Mouse (Mus musculus) monocyte, adult 2 months (primary cell): ENCODE measurements around the gene Mtor.
A peak's percentile ranks its signal among the peaks of the same experiment; 100 is the strongest.

Experiments used
- DNase-seq, 2 experiments: peaks; one replicate each; pipeline ENCODE4 v3.0.0; 2022; ENCODE audit warnings: low spot score in 2 of 2, low read depth in 1 of 2

Mtor gene

GRCm38 (mm10) chr4:148448179-148448852 is at the start of gene Mtor:
Gene Mtor (plus strand): TSS chr4:148448611.
- DNase-seq, result peak; percentile 84 to 87

- DNase-seq, result no peak
Observed at GRCm38 (mm10) chr4:148399437-148400094, 48.8 kb upstream of the Mtor start.

GRCm38 (mm10) chr4:148403402-148403801 is 45.0 kb upstream of the Mtor start:
- DNase-seq, result no peak

DNA sequence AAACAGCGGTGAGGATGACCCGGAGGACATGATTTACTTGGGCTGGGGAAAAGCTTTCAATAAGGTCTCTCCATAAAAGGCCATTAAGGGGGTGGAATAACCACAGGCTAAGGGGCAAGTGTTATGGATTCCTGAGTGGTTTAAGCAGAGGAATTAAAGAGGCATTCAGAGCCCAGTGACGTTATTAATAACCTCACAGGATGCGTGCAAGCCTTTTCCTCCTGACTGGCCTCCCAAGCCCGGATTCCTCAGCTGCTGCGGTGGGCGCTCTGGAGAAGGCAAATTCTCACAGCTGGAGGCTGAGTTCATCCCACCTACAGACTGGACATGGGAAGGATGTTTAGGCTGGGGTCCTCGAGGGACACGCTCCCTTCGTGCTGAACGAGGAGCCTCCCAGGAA is 43.7 kb upstream of the Mtor start:
- DNase-seq, result no peak

GRCm38 (mm10) chr4:148405255-148405788 is 43.1 kb upstream of the Mtor start:
- no peak for DNase-seq

- no peak for DNase-seq
Observed at GRCm38 (mm10) chr4:148408256-148408975, 40.0 kb upstream of the Mtor start.

GRCm38 (mm10) chr4:148415575-148415974 is 32.8 kb upstream of the Mtor start:
- no peak for DNase-seq

DNA sequence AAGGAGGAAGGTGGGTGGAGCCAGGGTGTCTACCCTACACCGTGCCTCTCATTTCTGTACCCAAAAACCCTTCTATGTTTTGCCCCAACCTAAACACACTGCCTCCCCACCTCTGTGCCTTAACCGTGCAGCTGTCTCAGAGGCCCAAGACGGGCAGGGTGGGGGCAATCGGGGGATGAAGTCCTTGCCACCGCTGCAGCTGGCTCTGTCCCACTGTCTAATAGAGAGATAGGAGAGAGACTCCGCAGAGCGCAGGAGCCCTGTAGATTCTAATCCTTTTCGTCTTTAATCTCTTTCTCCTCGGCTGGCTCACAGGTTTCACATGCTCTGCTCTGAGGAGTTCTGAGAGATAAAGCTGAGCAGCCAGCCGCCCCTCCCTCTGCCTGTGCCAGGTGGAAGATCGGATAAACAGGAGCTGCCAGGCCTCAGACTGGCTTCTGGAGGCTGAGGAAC is 31.3 kb upstream of the Mtor start:
- DNase-seq, result no peak

- no peak for DNase-seq
Observed at GRCm38 (mm10) chr4:148417559-148417958, 30.9 kb upstream of the Mtor start.

DNA sequence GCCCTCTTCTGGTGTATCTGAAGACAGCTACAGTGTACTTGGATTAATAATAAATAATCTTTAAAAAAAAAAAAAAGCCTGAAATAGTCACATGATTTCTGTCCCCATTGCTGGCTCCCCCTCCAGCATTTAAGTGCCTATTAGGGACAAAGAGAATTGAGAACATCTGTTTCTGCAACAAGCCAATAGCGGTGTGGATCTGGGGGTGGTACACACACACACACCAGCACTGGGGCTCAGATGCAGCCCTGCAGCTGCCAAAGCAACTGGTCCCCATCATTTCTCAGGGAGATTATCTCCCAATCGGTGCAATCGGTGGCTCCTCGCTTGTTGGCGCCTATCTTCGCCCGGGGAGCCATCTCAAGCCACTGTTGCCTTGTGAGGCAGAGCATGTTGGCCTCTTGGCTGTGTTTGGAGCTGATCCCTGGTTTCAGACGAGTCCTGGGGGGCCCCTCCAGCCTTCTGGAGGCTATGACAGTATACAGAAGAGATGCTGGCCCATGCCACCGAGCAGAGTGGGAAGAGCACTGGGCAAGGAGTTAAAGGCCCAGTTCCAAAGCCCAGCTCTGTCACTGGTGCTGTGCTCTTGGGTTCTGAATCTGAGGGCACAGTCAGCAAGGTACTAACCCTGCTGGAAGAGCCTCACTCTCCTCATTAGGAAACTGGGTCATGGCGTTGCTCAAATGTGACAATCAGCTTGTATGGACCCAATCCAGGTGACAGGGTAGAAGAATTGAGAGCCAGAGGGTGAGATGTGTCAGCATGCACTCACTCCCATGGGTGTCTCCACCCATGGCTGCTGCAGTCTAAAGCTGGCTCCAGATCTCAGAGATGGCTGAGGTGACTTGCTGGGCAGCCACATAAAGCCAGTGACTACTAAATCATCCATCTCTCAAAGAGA is 21.2 kb upstream of the Mtor start:
- DNase-seq, result no peak

DNA sequence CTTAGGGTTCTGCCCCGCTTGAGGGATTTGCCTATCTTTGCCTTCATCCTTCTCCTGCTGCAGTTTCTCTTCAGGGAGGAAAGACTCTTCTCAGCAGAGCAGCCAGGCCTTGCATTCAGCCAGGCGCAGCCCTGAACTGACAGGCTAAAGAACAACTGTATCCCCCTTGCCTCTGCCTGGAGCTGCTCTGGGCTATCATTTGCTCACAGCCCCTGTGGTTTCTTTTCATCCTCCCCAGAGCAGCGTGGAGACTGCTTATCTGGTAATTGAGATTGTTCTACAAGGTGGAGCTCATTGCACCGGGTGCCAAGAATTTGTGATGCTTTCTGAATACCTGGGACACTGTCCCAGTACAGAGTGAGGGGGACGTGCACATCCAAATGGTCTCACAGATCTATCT is 19.9 kb upstream of the Mtor start:
- no peak for DNase-seq

- DNase-seq, result no peak
Observed at GRCm38 (mm10) chr4:148429121-148429520, 19.3 kb upstream of the Mtor start.

DNA sequence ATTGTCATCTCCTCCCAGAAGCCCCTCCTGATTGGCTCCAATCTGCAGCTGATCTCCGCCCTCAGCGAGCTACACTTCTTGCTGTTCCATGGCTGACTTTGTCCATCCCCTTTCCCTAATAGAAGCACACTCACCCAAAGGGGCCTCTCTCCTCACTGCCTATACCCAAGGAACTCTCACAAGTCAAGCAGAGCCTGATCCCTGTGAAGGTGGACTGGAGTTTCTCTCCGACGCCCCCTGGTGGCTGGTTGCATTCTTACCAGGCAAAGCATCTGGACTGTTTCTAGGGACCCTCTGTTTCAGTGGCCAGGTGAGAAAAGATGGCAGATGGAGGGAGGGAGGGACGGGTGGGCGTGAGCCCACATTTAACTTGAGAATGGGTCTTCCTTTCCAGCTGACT is 18.7 kb upstream of the Mtor start:
- no peak for DNase-seq

DNA sequence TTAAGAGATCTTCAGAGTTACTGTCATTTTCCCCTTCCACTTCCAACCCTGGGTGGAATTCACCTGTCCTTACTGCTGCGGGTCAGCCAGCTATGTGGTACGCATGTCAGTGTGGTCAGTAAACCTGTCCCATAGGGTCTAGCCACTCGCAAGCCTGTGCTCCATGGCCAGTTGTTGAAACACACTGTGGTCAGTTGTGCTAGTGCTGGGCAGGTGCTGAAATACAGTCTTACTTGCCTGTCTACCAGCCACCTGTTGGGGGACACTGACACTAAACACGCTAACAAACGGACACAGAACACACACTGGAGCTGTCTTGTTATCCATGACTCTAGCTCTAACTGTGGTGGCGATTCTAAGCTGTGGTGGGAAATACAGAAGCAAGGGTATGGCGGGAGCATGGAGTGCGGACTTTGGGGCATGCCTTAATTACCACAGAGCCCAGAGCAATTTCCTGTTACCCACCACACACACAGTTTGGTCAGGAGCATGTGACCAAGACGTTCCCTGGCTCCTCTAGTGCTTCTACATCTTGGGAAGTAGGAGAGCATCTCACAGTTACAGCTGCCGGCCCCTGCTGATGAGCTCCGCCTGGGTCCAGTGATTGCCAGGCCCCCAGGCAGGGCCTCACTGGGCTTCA is 17.4 kb upstream of the Mtor start:
- DNase-seq, result no peak

GRCm38 (mm10) chr4:148432488-148432887 is 15.9 kb upstream of the Mtor start:
- no peak for DNase-seq

GRCm38 (mm10) chr4:148433336-148433735 is 15.1 kb upstream of the Mtor start:
- DNase-seq, result no peak

- DNase-seq, result no peak
Observed at GRCm38 (mm10) chr4:148433813-148434212, 14.6 kb upstream of the Mtor start.

- DNase-seq, result no peak
Observed at GRCm38 (mm10) chr4:148434554-148434953, 13.9 kb upstream of the Mtor start.

GRCm38 (mm10) chr4:148435106-148435505 is 13.3 kb upstream of the Mtor start:
- DNase-seq, result no peak

GRCm38 (mm10) chr4:148435657-148436330 is 12.6 kb upstream of the Mtor start:
- no peak for DNase-seq
